Mouse (Mus musculus): ENCODE data around the gene Rasgef1a.

Rasgef1a gene

GRCm38 (mm10) chr6:118076256-118076655 lies 65.0 kb downstream of the Rasgef1a start:
- no peak for DNase-seq

DNA sequence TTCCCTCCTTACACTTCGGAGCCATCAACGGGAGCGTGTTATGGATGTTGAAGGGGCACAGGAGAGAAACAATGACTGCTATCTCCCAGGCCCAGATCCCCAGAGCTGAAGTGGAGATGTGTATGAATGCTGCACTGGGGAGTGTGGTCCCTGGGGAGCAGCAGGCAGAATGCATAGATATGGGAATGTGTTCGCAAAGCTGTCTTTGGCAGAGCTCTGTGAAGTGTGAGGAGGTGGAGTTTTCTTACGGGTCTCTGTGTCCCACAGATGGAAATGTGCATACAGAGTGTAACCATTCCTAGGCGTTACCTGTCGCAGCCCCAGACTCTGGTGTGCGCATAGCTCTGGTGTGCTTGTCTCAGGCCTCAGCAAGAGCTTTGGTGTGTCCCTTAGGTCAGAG lies 65.5 kb downstream of the Rasgef1a start:
- DNase-seq, result no peak

- no peak for DNase-seq
Measured at GRCm38 (mm10) chr6:118077421-118077820, 66.2 kb downstream of the Rasgef1a start.

DNA sequence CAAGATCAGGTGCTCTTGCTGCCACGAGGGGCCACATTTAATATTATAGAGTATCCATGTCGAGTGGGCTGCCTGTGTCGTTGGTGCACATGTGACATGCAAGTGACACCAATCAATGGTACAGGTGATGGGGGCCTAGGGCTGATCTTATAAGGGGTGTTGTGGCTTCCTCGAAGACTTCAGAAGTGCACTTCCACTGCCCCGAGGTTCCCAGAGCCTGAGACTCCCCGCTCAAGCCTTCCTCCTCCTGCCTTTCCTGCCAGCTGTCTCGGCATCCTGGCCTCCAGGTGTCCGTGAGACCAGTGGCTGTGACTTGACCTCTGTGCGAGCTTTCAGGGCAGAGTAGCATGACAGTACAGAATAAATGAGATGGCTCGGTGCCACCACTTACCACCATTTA lies 67.5 kb downstream of the Rasgef1a start:
- no peak for DNase-seq

DNA sequence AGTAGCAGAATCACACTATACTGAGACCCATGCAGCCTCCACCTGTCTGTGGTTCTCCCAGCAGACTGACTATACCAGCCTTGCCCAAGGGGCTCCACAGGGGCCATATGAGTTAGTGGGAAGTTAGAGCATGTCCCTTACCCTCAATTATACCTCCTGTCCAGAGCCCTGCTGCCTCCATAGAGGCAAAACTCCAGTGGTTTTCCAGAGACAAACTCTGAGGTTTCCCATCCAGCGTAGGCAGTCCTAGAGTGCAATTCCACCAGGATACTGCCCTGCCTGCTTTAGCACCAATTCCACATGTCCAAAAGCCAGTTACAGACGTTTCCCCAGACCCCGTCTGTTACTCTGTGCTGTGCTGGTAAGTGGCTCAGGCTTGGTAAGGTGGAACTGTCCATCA lies 68.1 kb downstream of the Rasgef1a start:
- no peak for DNase-seq

DNA sequence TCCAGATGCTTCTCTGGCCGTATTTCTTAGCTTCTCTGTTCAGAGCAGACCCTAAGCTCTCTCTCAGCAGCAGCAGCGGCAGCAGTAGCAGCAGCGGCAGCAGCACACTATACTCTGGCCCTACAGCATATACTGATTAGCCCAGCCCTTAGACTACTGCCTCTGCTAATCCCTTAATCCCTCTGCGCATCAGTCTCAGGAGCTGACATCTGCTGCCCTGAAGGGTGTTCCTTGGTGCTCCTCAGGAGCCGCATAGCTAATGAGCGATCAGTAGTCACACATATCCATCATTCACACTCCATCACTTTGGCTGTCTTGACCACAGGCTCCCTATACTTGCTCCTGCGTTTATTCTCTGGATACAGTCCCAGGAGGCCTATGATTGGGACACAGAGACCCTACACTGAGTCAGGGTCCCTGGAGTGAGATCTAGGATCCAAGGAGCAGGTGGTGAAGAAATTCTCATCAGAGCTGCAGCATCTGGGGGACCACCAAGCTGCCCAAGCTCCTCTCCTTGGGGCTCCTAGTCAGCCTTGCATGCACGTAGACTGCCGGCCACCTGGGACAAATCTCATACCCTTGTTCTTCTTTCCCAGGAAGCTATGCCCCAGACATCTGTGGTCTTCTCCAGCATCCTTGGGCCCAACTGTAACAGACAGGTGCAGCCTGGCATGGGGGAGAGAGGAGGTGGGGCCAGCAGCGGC lies 68.7 kb downstream of the Rasgef1a start:
- no peak for DNase-seq

GRCm38 (mm10) chr6:118080711-118081110 lies 69.5 kb downstream of the Rasgef1a start:
- DNase-seq, result no peak

DNA sequence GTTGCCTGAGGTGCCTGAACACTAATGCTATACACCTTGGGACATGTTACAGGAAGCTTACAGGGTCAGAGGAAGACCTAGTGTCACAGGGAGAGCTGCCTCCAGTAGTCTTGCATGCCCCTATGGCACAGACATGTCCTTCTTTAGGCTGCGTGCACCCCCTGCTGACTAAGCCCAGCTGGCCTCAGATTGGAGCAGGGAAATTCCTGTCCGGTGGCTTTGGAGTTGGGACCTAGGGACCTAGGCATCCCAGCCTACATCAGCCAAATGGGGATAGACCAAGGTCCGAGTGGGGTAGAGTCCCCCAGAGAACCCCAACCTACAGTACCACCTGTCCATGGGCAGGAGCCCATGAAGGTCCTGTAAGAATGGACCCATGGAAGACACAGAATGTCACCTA lies 71.1 kb downstream of the Rasgef1a start:
- DNase-seq, result no peak

- DNase-seq, result no peak
Measured at GRCm38 (mm10) chr6:118083608-118084007, 72.4 kb downstream of the Rasgef1a start.

GRCm38 (mm10) chr6:118084596-118084995 lies 73.4 kb downstream of the Rasgef1a start:
- no peak for DNase-seq

GRCm38 (mm10) chr6:118087955-118088354 lies 76.7 kb downstream of the Rasgef1a start:
- no peak for DNase-seq

GRCm38 (mm10) chr6:118088750-118089440 lies 77.7 kb downstream of the Rasgef1a start:
- no peak for DNase-seq

GRCm38 (mm10) chr6:118090827-118091226 lies 79.6 kb downstream of the Rasgef1a start:
- DNase-seq, result no peak

GRCm38 (mm10) chr6:118097765-118098365 lies 86.6 kb downstream of the Rasgef1a start:
- DNase-seq, result no peak

DNA sequence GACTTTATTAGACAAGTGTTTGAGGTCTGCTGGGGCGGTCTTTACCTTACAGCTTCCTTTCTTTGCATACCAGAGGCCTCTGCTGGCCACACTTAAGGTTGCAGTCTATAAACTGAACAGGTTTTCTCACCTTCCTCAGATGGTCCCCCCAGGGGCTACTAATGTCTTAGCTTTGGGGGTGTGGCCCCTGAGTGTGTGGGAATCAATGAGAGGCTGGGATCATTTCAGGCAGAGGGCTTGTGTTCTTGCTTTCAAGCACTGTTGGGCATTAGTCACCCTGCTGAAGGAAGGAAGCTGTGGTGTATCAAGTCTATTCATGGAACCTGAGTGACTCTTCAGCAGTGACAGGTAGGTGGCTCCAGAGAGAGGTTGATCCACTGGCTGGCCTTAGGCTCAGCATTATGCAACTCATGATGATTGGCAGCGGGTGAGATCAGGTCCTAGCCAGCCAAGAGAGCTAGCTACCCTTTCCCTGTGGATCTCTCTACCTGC lies 88.1 kb downstream of the Rasgef1a start:
- DNase-seq, result peak in 1 of 2 experiments; percentile 3

- DNase-seq, result no peak
Measured at GRCm38 (mm10) chr6:118111810-118112209, 100.6 kb downstream of the Rasgef1a start.

GRCm38 (mm10) chr6:118122767-118123166 lies 111.5 kb downstream of the Rasgef1a start:
- DNase-seq, result no peak

DNA sequence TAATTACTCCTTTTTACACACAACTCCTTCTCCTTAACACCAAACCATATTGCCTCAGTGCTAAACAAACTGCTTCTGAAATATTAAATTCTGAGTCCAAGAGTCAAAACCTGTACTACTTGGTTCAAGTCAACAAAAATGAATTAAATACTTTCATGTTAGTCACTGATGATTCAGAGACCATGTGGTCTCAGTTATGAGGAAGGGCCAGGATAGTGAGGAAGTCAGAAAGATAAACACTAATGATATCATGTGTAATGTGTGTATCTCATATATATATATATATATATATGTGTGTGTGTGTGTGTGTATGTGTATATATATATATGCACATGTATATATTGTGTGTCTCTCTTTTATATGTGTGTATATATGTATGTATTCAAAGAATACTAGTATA lies 115.3 kb downstream of the Rasgef1a start:
- no peak for DNase-seq

GRCm38 (mm10) chr6:118127198-118127597 lies 116.0 kb downstream of the Rasgef1a start:
- no peak for DNase-seq

DNA sequence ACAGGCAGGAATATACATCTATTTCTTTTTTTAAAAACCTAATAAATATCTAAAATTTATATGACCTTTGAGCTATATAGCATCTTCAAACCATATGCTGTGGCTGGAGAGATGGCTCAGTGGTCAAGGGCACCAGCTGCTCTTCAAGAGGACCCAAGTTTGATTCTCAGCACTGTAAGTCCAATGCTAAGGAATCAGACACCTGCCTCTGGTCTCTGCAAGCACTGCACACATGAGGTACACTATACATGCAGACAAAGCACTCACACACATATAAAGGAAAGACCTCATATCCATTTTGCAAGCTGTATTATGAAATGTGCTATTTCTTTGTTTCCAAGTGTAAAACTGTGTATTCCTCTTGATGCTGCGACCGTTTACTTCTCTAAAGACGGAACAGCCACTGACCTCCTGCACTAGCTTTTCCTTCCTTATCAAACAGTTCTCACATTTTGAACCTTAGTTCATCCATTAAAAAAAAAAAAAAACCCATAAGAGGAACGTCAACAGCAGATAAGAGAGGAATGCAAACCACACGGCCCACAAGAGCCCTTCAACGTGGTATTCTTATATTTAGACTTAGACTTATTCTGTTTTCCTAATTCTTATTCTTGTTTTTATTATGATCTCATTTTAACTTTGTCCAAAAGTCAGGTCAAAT lies 116.7 kb downstream of the Rasgef1a start:
- no peak for DNase-seq

DNA sequence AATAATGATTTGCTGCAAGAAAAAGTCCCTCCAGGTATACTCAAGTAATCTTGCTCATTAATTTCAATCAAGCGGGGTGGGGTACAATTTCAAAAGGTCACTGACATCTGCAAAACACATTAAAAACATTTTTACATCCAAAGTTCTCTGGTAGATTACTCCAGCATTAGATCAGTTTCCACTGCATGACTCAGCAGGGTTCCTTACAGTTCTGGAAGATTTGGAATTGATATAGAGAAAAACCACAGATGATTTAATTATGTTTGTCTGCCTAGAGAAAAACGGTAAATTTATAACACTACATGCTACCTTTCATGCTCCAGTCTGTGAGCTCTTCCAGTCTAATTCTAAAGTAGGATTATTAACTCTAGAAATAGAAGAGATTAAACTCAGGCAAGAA lies 118.8 kb downstream of the Rasgef1a start:
- DNase-seq, result no peak

- no peak for DNase-seq
Measured at GRCm38 (mm10) chr6:118134461-118134860, 123.2 kb downstream of the Rasgef1a start.

GRCm38 (mm10) chr6:118137148-118137547 lies 125.9 kb downstream of the Rasgef1a start:
- no peak for DNase-seq

Data from kidney, adult 8-10 months (tissue).